Mouse (Mus musculus): ENCODE measurements around the gene Pitpnc1.

Gene Pitpnc1

DNA sequence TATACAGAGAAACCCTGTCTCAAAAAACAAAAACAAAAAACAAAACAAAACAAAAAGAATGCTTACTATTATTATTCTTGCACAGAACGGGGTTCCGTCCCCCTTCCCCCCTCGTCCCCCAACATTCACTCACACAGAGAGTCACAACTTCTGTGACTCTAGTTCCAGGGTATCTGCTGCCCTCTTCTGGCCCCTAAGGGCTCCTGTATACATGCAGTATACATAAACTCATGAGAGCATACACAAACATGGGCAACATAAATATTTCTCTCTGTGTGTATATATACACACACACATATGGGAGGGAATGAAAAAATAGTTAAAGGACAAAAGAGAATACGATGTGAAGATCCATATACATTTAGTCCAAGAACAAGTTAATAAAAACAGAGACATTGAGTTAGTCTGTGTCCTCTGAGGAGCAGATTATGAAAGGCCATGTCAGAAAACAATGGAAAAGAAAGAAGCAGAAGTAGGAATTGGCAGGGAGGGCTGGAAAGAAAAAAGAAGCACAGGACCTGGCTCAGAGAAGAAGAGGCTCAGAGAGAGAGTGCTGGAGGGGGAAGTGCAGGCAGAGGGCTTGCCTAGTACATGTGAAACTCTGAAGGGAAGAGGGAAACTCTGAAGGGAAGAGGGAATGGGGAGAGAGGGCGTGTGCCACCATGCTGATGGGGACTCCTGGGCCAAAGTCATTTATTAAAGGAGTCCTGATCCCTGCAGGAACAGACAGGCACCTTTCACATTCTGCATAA, 68.5 kb downstream of the Pitpnc1 start:
- no peak for DNase-seq

DNA sequence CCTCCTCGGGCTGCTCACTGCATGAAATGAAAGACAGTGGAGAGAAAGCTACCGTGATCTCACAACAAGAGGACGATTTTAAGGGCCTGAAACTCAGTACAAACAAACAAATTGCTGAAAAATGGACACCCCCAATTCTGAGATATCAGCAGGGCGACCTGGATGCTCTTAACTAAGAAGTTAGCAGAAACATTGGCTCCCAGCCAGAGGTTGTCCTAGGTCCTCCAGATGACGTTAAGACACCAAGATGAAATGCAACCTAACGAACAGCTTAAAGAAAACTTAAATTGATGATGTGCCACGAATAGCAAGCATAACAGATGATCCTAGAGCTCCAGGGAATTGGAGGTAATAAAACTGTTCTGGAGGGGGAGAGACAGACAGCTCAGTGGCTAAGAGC, 69.7 kb downstream of the Pitpnc1 start:
- DNase-seq = no peak

DNA sequence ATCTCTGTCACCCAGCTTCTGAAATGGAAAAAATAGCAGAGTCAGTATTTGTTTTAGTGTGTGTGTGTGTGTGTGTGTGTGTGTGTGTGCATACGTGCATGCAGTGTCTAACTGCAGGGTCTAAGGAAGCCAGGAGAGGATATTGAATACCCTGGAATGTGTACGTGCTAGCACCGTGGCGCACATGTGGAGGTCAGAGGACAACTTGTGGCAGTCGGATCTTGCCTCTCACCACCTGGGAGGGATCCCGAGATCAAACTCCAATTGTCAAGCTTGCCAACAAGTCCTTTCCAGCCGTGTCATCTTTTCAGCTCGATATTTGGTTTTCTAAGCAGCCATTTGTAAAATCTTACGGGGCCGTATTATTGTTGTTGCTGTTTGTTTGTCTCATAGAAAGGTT, 70.5 kb downstream of the Pitpnc1 start:
- no peak for DNase-seq

DNA sequence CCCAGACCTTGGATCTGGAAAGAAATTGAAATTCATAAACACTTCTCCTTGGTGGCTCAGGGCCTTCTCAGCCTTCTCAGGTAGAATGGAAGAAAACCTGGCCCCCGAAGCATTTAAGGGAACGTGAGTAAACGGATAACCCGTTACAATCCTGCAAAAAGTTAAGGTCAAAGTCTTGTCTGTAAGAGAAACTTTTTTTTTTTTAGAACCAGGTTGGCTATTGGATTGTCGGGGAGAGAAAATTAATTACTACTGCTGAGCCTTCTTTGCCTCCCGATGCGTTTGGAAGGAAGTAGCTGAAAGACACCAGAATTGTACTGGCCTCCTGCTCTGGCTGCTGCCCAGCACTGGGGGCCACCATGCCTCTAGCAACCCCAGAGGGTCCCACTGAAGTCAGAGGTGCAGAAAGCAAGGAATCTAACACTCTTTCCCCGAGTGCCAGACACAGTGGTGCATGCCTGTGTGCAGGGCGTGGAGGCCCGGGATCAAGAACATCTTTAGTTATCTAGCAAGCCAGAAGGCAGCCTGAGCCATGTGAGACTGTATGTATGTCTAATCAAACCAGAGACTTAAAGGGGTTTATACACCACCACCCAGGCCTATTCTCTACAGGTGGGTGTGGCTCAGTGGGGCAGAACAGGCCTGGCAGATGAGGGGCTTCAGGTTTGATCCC, 73.0 kb downstream of the Pitpnc1 start:
- DNase-seq = no peak

DNA sequence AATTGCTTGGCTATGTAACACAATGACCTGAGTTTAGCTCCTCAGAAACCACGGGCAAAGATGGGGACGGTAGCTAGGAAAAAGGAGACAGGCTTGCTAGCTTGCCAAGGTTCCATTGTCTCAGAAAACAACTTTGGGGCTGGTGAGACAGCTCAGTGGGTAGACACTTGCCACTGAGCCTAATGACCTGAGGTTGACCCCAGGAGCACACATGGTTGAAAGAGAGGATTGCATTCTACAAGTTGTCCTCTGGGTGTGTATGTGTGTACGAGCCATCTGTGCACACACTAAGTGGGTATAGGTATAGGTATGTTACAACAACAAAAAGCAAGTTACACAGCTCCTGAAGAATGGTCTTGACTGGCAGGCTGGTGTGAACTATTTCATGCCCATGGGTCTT, 76.3 kb downstream of the Pitpnc1 start:
- no peak for DNase-seq

DNA sequence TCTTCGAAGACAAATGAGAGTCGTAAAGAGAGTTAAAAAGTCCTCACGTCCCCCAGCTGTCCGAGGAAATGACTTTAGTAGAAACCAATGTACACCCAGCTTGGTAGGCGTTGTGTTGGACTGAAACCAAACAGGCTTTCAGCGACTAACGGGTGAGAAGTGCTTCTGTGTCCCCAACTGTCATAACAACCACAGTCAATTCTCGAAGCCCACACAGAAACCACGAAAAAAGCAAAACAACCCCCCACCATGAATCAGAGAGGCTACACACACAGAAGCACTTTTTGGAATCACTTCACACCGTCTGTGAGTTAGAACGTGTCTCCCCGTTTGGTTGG, 76.7 kb downstream of the Pitpnc1 start:
- no peak for DNase-seq

DNA sequence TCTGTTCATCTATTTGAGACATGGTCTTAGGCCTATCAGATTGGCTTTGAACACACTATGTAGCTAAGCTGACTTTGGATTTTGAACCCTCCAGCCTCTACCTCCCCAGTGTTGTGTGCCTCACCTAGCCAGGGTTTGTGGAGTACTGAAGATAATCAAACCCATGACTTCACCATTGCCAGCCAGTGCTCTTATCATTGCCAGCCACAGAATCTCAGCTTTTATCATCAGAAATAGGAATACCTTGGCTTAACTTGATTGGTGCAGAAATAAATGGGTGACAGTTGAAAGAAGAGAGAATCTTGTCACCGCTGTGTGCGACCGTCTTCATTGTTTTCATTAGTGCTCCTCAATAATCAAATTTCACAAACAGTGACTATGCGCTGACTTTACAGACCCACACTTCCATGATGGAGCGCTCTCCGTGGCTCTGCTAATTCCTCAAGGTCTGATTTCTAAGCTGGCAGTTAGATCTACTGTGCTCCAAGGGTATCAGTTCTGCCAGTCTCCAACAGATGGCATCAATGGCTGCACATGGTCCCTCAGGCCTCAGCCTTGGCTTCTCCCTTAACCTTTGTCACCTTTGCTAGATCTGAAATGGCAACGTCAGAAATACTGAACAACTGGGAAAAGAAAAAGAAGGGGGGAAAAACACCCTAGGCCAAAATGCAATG, 77.2 kb downstream of the Pitpnc1 start:
- no peak for DNase-seq

DNA sequence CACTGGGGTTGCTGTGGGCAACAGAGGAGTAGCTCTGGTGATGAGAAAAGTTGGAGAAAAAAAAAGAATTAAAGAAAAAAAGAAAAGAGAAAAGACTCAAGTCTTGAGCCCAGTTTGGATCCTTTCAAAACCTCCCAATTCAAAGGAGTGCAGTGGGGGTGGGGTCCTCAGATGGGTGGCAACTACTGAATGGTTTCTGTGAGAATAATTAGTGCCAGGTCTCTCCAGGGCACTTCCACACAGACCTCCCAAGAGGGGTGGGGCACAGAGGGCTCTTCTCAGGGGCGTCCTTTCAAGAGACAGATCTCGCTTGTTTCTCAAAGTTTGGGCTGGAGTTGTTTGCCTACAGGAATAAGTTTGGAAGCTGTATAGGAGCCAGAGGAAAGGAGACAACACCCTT, 80.0 kb downstream of the Pitpnc1 start:
- peak; percentile 28 for DNase-seq

DNA sequence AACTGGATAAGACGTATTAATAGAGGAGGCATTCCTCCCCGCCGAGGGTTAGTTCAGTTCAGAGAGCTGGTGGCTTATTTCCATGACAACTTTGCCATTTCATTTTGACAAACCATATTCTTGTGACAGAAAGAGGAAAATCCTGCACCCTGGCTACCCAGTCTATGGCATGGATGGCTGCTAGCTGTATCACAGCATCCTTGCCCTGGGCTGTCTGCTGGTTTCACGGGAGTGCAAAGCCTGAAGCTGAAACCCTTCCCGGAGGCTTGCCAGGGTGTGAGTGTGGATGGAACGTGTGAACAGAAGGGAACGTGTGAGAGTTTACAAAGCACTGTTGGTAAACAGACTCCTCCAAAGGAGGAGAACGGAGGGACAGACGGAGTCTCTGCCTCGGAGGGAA, 80.5 kb downstream of the Pitpnc1 start:
- no peak for DNase-seq

DNA sequence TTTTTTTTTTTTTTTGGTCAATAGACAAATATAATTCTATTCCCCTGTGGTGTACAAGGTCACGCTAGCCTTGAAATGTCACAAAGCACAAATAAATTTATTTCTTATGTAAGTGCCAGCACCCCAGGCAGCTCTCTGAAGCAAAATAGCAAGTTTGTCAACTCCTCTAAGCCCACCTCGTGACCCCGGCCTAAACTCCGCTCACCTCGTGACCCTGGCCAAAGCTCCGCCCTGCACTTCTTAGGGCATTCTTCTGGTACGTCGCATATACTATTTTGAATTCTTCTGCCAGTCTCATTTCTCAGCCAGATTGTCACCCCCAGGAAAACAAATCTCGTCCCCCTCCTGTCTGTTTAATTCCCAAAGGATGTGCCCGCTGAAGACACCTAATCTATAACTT, 84.0 kb downstream of the Pitpnc1 start:
- DNase-seq = no peak

DNA sequence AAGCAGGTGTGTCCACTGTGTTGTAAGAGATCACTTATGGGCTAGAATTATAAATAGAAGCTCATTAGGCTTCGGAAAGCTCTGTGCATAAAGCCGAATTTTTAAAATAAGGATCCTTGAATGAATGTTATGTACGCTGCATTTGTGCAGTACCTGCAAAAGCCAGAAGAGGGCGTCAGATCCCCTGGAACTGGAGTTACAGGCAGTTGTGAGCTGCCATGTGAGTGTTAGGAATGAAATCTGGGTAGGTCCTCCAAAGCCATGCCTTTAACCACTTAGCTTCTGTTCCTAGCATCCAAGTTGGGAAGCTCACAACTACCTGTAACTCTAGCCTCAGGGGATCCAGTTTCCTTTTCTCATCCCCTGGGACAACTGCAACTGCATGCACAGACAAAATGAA, 85.2 kb downstream of the Pitpnc1 start:
- peak; percentile 31 for DNase-seq

DNA sequence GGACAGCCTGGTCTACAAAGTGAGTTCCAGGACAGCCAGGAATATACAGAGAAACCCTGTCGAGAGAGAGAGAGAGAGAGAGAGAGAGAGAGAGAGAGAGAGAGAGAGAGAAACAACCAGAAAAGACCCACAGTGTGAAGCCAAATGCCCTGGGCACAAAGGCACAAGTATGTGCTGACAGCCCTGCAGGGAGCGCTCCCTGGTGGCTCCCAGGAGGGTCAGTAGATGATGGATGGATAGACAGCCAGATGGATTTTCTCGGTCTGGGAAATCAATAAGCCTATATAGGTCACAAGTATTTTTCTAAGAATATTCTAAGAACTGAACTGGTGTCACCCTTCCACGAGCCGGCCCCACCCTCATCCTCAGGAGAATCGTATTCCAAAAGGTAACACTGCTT, 86.5 kb downstream of the Pitpnc1 start:
- no peak for DNase-seq

DNA sequence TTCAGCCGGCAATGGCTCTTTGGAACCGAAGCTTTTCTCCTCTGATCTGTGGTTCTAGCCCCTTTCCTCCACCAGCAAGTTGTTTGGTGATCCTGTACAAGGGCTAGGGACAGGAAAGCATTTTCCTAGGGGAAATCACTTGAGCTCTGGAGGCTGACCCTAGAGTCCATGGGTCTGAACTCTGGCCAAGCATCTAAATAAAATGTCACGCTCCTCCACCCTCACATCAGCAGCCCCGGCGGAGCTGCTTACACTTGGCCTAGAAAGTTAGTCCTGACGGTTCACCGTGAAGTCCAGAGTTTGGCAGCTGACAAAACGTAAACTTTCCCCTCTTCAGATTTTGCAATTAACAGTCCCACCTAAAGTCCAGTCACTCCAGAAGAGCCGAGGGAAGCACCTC, 90.5 kb downstream of the Pitpnc1 start:
- DNase-seq = peak; percentile 40

DNA sequence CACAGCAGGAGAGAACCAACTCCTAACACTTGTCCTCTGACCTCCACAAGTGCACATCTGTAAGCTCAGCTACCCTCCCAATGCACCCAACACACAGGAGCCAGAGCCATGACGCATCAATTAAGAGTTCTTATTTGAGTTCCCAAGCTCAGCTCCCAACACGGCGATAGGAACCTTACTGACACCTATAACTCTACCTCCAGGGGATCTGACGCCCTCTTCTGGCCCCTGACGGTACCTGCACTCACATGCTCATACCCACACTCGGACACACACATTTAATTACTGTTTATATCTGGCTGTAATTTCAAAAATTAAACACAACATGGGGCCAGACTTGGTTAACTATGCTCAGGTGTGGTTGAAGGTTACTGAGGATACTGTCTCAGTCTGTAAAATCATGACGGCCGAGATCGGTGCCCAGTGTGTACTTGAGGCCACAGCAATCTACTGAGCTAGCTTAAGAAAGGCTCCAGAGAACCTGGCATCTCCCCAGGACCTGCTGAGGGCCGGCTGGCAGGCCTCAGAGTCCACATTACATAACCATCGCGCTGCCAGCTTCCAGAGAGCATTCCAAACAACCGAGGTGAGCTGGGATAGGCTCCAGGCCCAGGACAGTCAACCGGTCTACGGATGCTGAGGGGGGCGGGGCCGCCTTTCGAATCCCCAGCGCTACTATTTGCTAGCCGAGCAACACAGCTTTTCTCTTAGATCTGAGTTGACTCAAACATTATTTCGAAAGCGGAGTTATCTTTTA, 91.2 kb downstream of the Pitpnc1 start:
- peak; percentile 99 for DNase-seq

DNA sequence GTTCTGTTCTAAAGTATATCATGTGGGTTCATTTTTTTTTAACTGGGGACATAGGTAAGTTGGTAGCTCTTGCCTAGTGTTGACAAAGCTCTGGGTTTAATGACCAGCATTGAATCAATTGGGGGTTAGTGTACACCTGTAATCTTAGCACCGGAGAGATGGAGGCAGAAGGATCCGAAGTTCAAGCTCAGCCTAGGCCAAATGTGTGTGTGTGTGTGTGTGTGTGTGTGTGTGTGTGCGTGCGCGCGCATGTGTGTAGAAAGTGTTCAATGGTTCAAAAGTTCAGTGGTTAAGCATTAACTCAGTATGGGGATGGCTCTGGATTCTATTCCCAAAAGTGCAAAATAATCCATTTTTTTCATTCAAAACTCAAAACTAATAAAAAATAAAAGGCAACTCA, 93.2 kb downstream of the Pitpnc1 start:
- no peak for DNase-seq

DNA sequence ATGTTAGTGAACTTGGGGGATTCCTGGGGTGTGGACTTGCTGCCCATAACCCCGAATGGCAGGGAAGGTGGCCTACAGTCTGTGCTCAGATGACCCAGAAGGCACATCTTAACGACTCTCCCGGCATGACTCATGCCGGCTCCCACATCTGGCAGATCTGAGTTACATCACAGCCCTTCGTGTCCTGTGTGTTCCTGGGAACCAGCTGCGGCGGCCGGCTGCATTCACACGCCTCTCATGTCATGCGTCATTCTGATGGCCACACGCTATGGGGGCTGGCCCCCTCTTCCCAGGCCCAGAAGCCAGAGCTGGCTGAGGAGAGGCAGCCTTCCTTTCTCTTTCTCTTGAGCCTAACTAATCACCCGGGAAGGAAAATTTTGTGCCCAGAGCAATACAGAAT, 94.2 kb downstream of the Pitpnc1 start:
- no peak for DNase-seq

DNA sequence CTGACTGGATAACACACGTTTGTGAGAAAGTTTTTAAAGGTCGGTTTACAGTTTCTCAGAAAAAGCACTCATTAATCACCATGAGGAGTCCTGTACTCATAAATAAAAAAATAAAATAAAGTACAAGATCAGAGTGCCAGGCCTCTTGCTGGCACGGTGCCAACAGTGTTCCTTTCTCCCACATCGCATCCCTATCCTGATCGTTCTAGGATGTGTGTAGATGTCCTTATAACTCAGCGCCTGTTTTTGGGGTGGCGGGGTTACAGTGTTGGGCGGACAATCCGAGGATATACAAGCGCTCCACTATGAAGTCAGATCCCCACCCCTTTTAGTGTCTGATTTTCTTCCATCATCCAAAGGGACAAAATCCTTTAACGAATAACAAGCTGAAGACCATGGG, 94.7 kb downstream of the Pitpnc1 start:
- DNase-seq = peak; percentile 31

DNA sequence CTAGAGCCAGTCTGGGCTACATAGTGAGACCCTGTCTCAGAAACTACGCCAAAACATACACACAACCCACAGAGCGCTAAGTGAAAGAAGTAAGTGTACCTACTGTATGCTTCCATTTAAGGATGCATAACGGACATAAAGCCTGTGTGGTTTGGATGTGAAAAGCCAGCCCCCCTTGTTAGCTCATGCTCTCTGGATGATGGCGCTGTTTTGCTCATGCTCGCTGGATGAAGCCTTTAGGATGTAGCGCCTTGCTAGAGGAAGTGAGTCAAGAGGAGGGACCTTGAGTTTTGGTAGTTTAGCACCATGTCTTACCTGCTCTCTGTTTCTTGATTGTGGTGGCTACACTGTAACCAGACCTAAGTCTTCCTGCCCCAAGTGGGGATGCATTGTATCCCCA, 96.9 kb downstream of the Pitpnc1 start:
- no peak for DNase-seq

DNA sequence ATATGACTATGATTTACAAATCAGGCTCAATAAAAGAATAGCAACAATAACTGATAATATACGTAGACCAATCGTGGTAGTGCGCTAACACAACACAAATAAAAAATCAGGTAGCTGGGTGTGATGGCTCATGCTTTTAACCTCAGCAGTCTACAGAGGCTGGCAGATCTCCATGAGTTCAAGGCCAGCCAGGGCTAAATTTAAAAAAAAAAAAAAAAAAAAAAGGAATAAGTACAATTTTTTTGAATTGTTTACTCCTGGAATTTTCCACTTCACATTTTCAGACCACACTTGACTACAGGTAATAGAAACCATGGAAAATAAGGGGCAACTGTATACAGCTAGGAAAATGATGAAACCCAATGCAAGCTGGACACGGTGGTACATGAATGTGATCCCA, 97.3 kb downstream of the Pitpnc1 start:
- DNase-seq = no peak

DNA sequence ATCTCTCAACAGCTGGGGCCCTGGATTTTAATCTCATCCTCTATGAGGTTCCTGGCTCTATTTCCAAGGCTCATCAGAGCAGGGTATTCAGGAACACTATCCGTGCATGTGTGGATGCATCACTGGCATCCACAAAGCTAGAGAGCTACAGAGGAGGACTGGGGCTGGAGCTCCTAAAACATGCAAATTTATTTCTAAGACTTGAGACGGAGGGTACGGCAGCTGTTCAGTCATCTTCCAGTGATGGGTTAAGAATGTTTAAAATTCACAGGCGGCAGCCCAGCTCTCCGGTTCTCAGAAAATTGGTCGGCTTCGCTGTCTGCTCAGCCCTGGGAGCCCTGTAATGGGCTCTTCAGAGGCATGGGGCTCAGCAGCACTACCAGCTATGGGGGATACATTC, 97.8 kb downstream of the Pitpnc1 start:
- no peak for DNase-seq

DNA sequence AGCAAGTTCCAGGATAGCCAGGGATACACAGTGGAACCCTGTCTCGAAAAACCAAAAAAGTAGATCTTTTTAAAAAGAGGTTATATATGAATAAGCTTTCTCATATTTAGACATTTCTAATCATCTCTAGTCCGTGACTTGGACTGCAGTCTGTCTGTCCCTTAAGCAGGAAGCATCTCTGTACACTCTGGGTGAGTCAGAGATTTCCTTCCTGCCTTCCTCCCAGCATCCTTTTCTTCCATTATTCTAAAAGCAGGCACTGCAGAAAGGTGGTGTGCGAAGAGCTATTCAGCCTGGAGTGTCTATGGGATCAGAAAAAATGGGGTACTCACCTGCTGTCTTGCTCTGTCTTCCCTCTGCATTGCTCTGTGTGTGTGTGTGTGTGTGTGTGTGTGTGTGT, 100.0 kb downstream of the Pitpnc1 start:
- DNase-seq = no peak

DNA sequence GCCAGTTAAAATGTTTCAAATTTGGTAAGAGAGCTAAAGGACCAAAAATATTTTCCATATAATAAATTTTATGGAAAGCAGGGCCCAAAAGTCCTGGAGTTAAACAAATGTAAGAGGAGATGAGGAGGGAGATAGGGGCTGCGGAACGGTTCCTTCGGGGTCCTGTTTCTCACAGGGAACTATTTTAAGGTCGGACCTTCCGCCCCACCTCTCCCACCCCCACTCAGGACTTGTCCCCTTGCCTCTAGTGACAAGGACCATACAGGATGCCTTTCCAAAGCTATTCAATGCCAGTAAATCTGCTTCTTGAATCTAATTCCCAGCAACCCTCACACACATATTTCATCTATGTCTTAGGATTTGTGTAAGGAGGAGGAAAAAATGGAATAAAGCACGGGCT, 100.8 kb downstream of the Pitpnc1 start:
- DNase-seq = no peak

DNA sequence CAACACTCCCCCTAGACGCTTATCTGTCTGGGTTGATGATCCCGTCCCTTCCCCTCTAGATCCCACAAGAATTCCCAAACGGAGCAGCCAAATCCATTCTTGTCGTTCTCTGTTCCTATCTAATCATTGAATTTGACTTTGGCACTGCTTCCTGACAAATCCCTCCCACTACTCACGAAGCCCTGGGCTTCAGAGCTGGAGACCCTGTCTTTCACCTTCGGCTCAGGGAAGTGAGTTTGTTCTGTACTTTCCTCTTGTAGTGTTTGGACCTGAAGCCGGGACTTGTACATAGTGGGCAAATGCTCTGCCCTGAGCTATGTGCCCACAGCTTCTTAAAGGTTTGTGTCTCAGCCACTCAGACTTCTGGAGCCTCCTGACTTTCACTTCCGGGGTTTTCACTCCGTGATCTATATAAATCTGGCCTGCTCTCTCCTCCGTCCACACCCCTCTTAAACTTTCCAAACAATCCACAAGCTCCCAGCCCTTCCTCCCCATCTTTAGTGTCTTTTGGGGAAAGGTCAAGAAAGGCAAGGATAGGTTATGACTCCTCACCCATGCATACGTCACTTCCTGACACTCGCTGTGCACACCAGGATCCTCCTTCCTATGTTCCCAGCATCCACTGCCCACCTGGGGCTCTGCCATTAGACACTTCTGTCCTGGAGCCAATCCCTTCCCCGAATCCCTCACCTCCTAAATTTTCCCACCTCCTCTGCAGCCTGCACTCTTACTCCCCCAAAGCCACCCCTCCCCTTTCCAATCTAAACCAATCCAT, 104.4 kb downstream of the Pitpnc1 start:
- no peak for DNase-seq

Data from cerebellum, adult 9-10 months (tissue).